ENCODE assay signal across 8 mouse cellular contexts in genomic region chr17:27557927-27558661, GRCm38 (mm10). TPM values are rescaled to one million over a fixed set of nuclear protein-coding genes. Genes with fewer than 3 reads are reported as not detected.
A peak's percentile ranks its signal among the peaks of the same experiment; 100 is the strongest.
DNase-seq lines count a peak whose midpoint lies in the region; ATAC-seq and TF ChIP-seq lines count a peak whose summit lies in the region.

No protein-coding gene starts in this region.

- peaks cover 49% of the 10 kb centered on the region for H3K4me1 ChIP-seq in heart, embryonic 15.5 days (replicated peaks)
- peaks cover 2 to 27% of the 10 kb centered on the region in 2 experiments for H3K4me1 ChIP-seq in MEL (ENCODE audit: control insufficient read depth in 1 of 2, insufficient read depth in 2 of 2, low read length in 2 of 2)
- peaks cover 53% of the 10 kb centered on the region for H3K4me1 ChIP-seq in forebrain, embryonic 12.5 days
- peaks cover 88% of the 10 kb centered on the region for H3K4me1 ChIP-seq in liver, embryonic 15.5 days (replicated peaks)

- no peak for ATAC-seq in heart, embryonic 15.5 days (replicated peaks; ENCODE audit: insufficient number of reproducible peaks, insufficient read depth, low FRiP score, low read depth)
- no peak for ATAC-seq in forebrain, embryonic 12.5 days (ENCODE audit: low FRiP score)
- ATAC-seq in liver, embryonic 15.5 days (ENCODE audit: insufficient read depth), result no peak
- no peak for ATAC-seq in monocyte, adult 5-6 weeks (replicated peaks; ENCODE audit: insufficient number of reproducible peaks, low FRiP score, low TSS enrichment, poor library complexity, severe bottlenecking)

- no peaks in the 10 kb centered on the region for H3K36me3 ChIP-seq in heart, embryonic 15.5 days
- H3K36me3 ChIP-seq in MEL (ENCODE audit: control insufficient read depth in 1 of 2, insufficient read depth in 2 of 2, low read length in 2 of 2), result peaks cover 5 to 21% of the 10 kb centered on the region in 2 experiments
- H3K36me3 ChIP-seq in forebrain, embryonic 12.5 days (replicated peaks), result peaks cover 14% of the 10 kb centered on the region
- H3K36me3 ChIP-seq in liver, embryonic 15.5 days (replicated peaks), result peaks cover 25% of the 10 kb centered on the region

- H3K9me3 ChIP-seq in heart, embryonic 15.5 days (replicated peaks), result no peaks in the 10 kb centered on the region
- H3K9me3 ChIP-seq in MEL (replicated peaks; ENCODE audit: insufficient read depth, low read length), result no peaks in the 10 kb centered on the region
- no peaks in the 10 kb centered on the region for H3K9me3 ChIP-seq in forebrain, embryonic 12.5 days
- no peaks in the 10 kb centered on the region for H3K9me3 ChIP-seq in liver, embryonic 15.5 days (replicated peaks)

- no peak for DNase-seq in heart, postnatal 14 days
- peak; percentile 61 for DNase-seq in MEL (ENCODE audit: low read depth, low spot score)
- DNase-seq in ovary, adult 18-20 months (ENCODE audit: low spot score), result no peak
- DNase-seq in right cerebral cortex, adult 18-20 months, result no peak

- no peaks in the 10 kb centered on the region for H3K27me3 ChIP-seq in heart, embryonic 15.5 days
- H3K27me3 ChIP-seq in MEL (ENCODE audit: control insufficient read depth in 1 of 2, insufficient read depth in 2 of 2, low read length in 2 of 2), result no peaks in the 10 kb centered on the region
- H3K27me3 ChIP-seq in forebrain, embryonic 12.5 days, result peaks cover 4% of the 10 kb centered on the region
- peaks cover 6% of the 10 kb centered on the region; the same call in 1 of the 2 replicates for H3K27me3 ChIP-seq in liver, embryonic 15.5 days

- no peak for TF ChIP-seq RAD21 in MEL (IDR thresholded peaks at IDR 0.05; ENCODE audit: low read depth, low read length)

- peak overlapping the region; percentile 92 for H3K9ac ChIP-seq in heart, embryonic 15.5 days
- H3K9ac ChIP-seq in MEL (ENCODE audit: control insufficient read depth, low read depth, low read length, poor library complexity, severe bottlenecking), result peak overlapping the region; percentile 99
- H3K9ac ChIP-seq in forebrain, embryonic 12.5 days, result peak overlapping the region; percentile 96
- peak overlapping the region; percentile 86 for H3K9ac ChIP-seq in liver, embryonic 15.5 days

- peak overlapping the region; percentile 96 for H3K27ac ChIP-seq in heart, embryonic 15.5 days
- peak overlapping the region; percentile 91 for H3K27ac ChIP-seq in MEL (ENCODE audit: control insufficient read depth, low read depth, low read length)
- peak overlapping the region; percentile 98 for H3K27ac ChIP-seq in forebrain, embryonic 12.5 days
- peak overlapping the region; percentile 92 for H3K27ac ChIP-seq in liver, embryonic 15.5 days (replicated peaks)

- H3K4me3 ChIP-seq in heart, embryonic 15.5 days, result peak overlapping the region; percentile 83
- peak overlapping the region; percentile 61 to 95 for H3K4me3 ChIP-seq in MEL (ENCODE audit: control insufficient read depth in 1 of 2, insufficient read depth in 1 of 2, low read depth in 2 of 2, low read length in 2 of 2)
- H3K4me3 ChIP-seq in forebrain, embryonic 12.5 days (replicated peaks), result peak overlapping the region; percentile 72
- peak overlapping the region; percentile 81 for H3K4me3 ChIP-seq in liver, embryonic 15.5 days (replicated peaks)

- TF ChIP-seq EP300 in MEL (IDR thresholded peaks at IDR 0.05; ENCODE audit: low read depth in 1 of 2, low read length in 2 of 2), result no peak

- TF ChIP-seq CTCF in MEL (IDR thresholded peaks at IDR 0.05 in 2 of 3, conservative IDR thresholded peaks at IDR 0.05 in 1 of 3; ENCODE audit: control insufficient read depth in 1 of 3, insufficient read depth in 1 of 3, low read depth in 2 of 3, low read length in 3 of 3, poor library complexity in 1 of 3, severe bottlenecking in 1 of 3), result no peak

- peaks cover 53% of the 10 kb centered on the region for H3K79me2 ChIP-seq in MEL (ENCODE audit: control insufficient read depth, insufficient read depth, low read length, poor library complexity)

- 16% methylated on average over 14 of the region's 14 CpGs for WGBS in heart, embryonic 15.5 days
- WGBS in forebrain, embryonic 12.5 days, result under 1% methylated on average over 14 of the region's 14 CpGs
- WGBS in liver, embryonic 15.5 days (ENCODE audit: insufficient replicate concordance), result under 1% methylated on average over 14 of the region's 14 CpGs

- intact Hi-C loops in heart, postnatal 14 days (cut with DNase I), result no loop called here

- no peak for TF ChIP-seq POLR2A in MEL (IDR thresholded peaks at IDR 0.05; ENCODE audit: control insufficient read depth in 1 of 2, insufficient read depth in 1 of 2, low read depth in 1 of 2, low read length in 2 of 2, poor library complexity in 1 of 2)

- H3K4me2 ChIP-seq in heart, embryonic 15.5 days, result peak overlapping the region; percentile 90
- H3K4me2 ChIP-seq in forebrain, embryonic 12.5 days, result peak overlapping the region; percentile 89
- peak overlapping the region; percentile 97 for H3K4me2 ChIP-seq in liver, embryonic 15.5 days

TF ChIP-seq in MEL, 35 proteins besides CTCF, POLR2A, EP300 and RAD21:
- TF ChIP-seq MEF2A (IDR thresholded peaks at IDR 0.05; ENCODE audit: extremely low read depth, insufficient replicate concordance, low read depth, low read length, poor library complexity, severe bottlenecking) (no peak), SIN3A (IDR thresholded peaks at IDR 0.05; ENCODE audit: low read length) (peak; percentile 53; the same call in 1 of the 2 replicates), USF1 (IDR thresholded peaks at IDR 0.05; ENCODE audit: low read depth, low read length) (no peak), POLR2AphosphoS2 (IDR thresholded peaks at IDR 0.05; ENCODE audit: low read length) (no peak), ZC3H11A (IDR thresholded peaks at IDR 0.05; ENCODE audit: low read depth, low read length) (no peak), SMC3 (IDR thresholded peaks at IDR 0.05; ENCODE audit: low read depth, low read length) (no peak), TAL1 (IDR thresholded peaks at IDR 0.05; ENCODE audit: low read length) (no peak), MYB (IDR thresholded peaks at IDR 0.05; ENCODE audit: low read depth, low read length) (no peak), E2F4 (IDR thresholded peaks at IDR 0.05; ENCODE audit: borderline replicate concordance, low read depth, low read length) (0 out of 2 replicates have a peak, but pooled peaks have one; percentile 18), NRF1 (IDR thresholded peaks at IDR 0.05; ENCODE audit: insufficient read depth, low read depth, low read length, poor library complexity, severe bottlenecking) (no peak)
TF ChIP-seq in MEL: peak in this region for 2.

RNA-seq across cellular contexts. Expression of gene Hmga1, which starts 1.8 kb away (rescaled TPM):
- polyA plus RNA-seq in heart, embryonic 15.5 days (2015; fragmentation: Nextera tagmentation; extraction: Ambion mirVana), result 95.0 and 152 TPM in 2 replicates
- total RNA-seq in heart, postnatal 14 days (2021), result 10 to 100 TPM; 37.1 to 38.2 TPM
- total RNA-seq in MEL (2012; rRNA removed), result 96.0 and 106 TPM in 2 replicates
- polyA plus RNA-seq in MEL (2012; ENCODE audit: insufficient read depth in 1 of 2, insufficient read length in 2 of 2, low read depth in 1 of 2, low replicate concordance in 2 of 2, missing spikeins in 1 of 2), result 100 to 1,000 TPM in 1 of 2 experiments, not detected in 1; 112 TPM
- polyA plus RNA-seq in forebrain, embryonic 12.5 days (2016; fragmentation: Nextera tagmentation; extraction: Ambion mirVana), result 214 and 228 TPM in 2 replicates
- polyA plus RNA-seq in liver, embryonic 15.5 days (2015; fragmentation: Nextera tagmentation; extraction: Ambion mirVana), result 131 and 132 TPM in 2 replicates
- total RNA-seq in monocyte, adult 5-6 weeks (2017), result 41.0 to 54.9 TPM (median 45.7 TPM) in 3 replicates

RNA-seq across cellular contexts. Expression of gene AI413582, which starts 7.5 kb away (rescaled TPM):
- 14.5 and 23.0 TPM in 2 replicates for polyA plus RNA-seq in heart, embryonic 15.5 days (2015; fragmentation: Nextera tagmentation; extraction: Ambion mirVana)
- total RNA-seq in heart, postnatal 14 days (2021), result 10 to 100 TPM in 1 of 2 experiments, 1 to 10 TPM in 1; 10.0 to 10.4 TPM
- total RNA-seq in MEL (2012; rRNA removed), result 20.6 and 21.5 TPM in 2 replicates
- polyA plus RNA-seq in MEL (2012; ENCODE audit: insufficient read depth in 1 of 2, insufficient read length in 2 of 2, low read depth in 1 of 2, low replicate concordance in 2 of 2, missing spikeins in 1 of 2), result 10 to 100 TPM in 1 of 2 experiments, not detected in 1; 56.5 TPM
- 14.0 and 16.6 TPM in 2 replicates for polyA plus RNA-seq in forebrain, embryonic 12.5 days (2016; fragmentation: Nextera tagmentation; extraction: Ambion mirVana)
- polyA plus RNA-seq in liver, embryonic 15.5 days (2015; fragmentation: Nextera tagmentation; extraction: Ambion mirVana), result 12.3 and 13.9 TPM in 2 replicates
- total RNA-seq in monocyte, adult 5-6 weeks (2017), result 34.3 to 57.5 TPM (median 37.8 TPM) in 3 replicates

RNA-seq across cellular contexts. Expression of gene Grm4, which starts 36.9 kb away (rescaled TPM):
- 0.05 and 0.36 TPM in 2 replicates for polyA plus RNA-seq in heart, embryonic 15.5 days (2015; fragmentation: Nextera tagmentation; extraction: Ambion mirVana)
- under 1 TPM; 0.15 to 0.19 TPM for total RNA-seq in heart, postnatal 14 days (2021)
- not detected in 2 replicates for total RNA-seq in MEL (2012; rRNA removed)
- polyA plus RNA-seq in MEL (2012; ENCODE audit: insufficient read depth in 1 of 2, insufficient read length in 2 of 2, low read depth in 1 of 2, low replicate concordance in 2 of 2, missing spikeins in 1 of 2), result under 1 TPM in 1 of 2 experiments, not detected in 1; 0.06 TPM
- 2.4 TPM in 2 replicates for polyA plus RNA-seq in forebrain, embryonic 12.5 days (2016; fragmentation: Nextera tagmentation; extraction: Ambion mirVana)
- polyA plus RNA-seq in liver, embryonic 15.5 days (2015; fragmentation: Nextera tagmentation; extraction: Ambion mirVana), result 0.02 TPM in 1 of 2 replicates, not detected in the other
- total RNA-seq in monocyte, adult 5-6 weeks (2017), result 0.29 TPM in 1 of 3 replicates, not detected in the others
